Mouse (Mus musculus) stomach, embryonic 16.5 days (tissue): Measurements from ENCODE around the gene Dek. TPM values are rescaled to one million over a fixed set of nuclear protein-coding genes. Genes with fewer than 3 reads are reported as not detected.

Source experiments
- ATAC-seq: fragments of 200-750 bp; cut with Nextera tagmentation; 2 replicates; pipeline ENCODE4 v1.8.0; 2017; ENCODE audit warnings: moderate number of reproducible peaks, moderate TSS enrichment; ENCODE audit not compliant: insufficient read depth, low FRiP score
- H3K27ac ChIP-seq: fragments of 300-500 bp; sonication (generic); 2 replicates; pipeline ENCODE4 v1.5.1; 2014; ENCODE audit warnings: low read length
- H3K27me3 ChIP-seq: fragments of 300-500 bp; sonication (generic); 2 replicates; pipeline ENCODE4 v1.6.1; 2014; ENCODE audit warnings: low read length, control low read depth, mixed read lengths; ENCODE audit not compliant: control insufficient read depth, insufficient read depth
- H3K36me3 ChIP-seq: fragments of 300-500 bp; sonication (generic); 2 replicates; pipeline ENCODE4 v1.6.1; 2014; ENCODE audit warnings: low read length; ENCODE audit not compliant: control insufficient read depth, insufficient read depth
- H3K4me1 ChIP-seq: fragments of 300-500 bp; sonication (generic); 2 replicates; pipeline ENCODE4 v1.6.1; 2014; ENCODE audit warnings: low read length, control low read depth, mixed read lengths; ENCODE audit not compliant: control insufficient read depth, insufficient read depth
- H3K4me2 ChIP-seq: fragments of 300-500 bp; sonication (generic); 2 replicates; pipeline ENCODE4 v1.6.1; 2014; ENCODE audit warnings: low read depth, low read length, mixed read lengths
- H3K4me3 ChIP-seq: fragments of 300-500 bp; sonication (generic); replicated peaks from 2 replicates; pipeline ENCODE4 v1.5.1; 2014; ENCODE audit warnings: mild to moderate bottlenecking, low read length
- H3K9ac ChIP-seq: fragments of 300-500 bp; sonication (generic); 2 replicates; pipeline ENCODE4 v1.6.1; 2014; ENCODE audit warnings: low read length
- H3K9me3 ChIP-seq: fragments of 300-500 bp; sonication (generic); replicated peaks from 2 replicates; pipeline ENCODE4 v1.6.1; 2016; ENCODE audit warnings: low read length, control low read depth; ENCODE audit not compliant: control insufficient read depth
- whole genome bisulfite sequencing: fragments of 180-500 bp; shearing (Covaris S2); extraction: QIAGEN DNeasy Blood & Tissue Kit; methylation state at CpG from one replicate; pipeline ENCODE4 v1.1.7; 2014; 5-methylcytosine and 5-hydroxymethylcytosine counted together
- polyA plus RNA-seq: library from polyadenylated mRNA; unstranded; fragments of >200 nt; fragmentation: Nextera tagmentation; extraction: Ambion mirVana; gene quantifications from 2 replicates; pipeline ENCODE4 v1.2.1, GENCODE M21; 2015

Dek gene
- polyA plus RNA-seq, 1 experiment from 2014 or later: 199 TPM

DNA sequence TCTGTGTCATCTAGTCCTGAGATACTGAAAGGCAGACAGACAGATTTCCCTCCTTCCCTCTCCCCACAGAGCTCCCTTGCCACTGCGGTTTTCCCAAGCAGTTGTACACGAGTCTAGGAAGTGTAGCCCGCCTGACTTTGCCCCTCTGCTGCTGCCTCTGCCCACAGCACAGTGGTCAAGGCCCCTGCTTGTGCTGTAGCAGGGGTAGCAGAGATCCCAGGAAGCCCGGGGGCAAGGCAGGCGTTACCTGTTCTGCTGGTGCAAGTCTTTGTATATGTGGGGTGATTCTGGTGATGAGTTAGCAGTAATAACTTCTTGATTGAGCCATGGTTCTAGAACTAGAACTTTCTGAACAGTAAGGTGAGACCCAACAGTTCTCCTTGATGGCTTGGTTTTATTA lies 29.8 kb downstream of the Dek start:
- Histone ChIP-seq H3K9ac (no peak overlapping the region), H3K36me3 (peaks cover 14% of the 10 kb centered on the region; the same call in 1 of the 2 replicates), H3K4me2 (no peak overlapping the region), H3K4me1 (no peaks in the 10 kb centered on the region), H3K27ac (no peak overlapping the region), H3K4me3 (no peak overlapping the region), H3K9me3 (no peaks in the 10 kb centered on the region), H3K27me3 (no peaks in the 10 kb centered on the region)
- ATAC-seq: no peak
- WGBS: 84% methylated on average over 5 of the region's 5 CpGs

- 93% methylated on average over 5 of the region's 5 CpGs for WGBS
- no peak for ATAC-seq
Measured at GRCm38 (mm10) chr13:47072484-47072883, 33.5 kb downstream of the Dek start.

GRCm38 (mm10) chr13:47071871-47072270 lies 34.1 kb downstream of the Dek start:
- H3K4me3 ChIP-seq: no peak overlapping the region
- H3K9me3 ChIP-seq: no peaks in the 10 kb centered on the region
- WGBS: 94% methylated on average over 13 of the region's 13 CpGs
- H3K4me1 ChIP-seq: no peaks in the 10 kb centered on the region
- H3K9ac ChIP-seq: no peak overlapping the region
- ATAC-seq: no peak
- no peak overlapping the region for H3K27ac ChIP-seq
- H3K27me3 ChIP-seq: no peaks in the 10 kb centered on the region
- H3K4me2 ChIP-seq: no peak overlapping the region
- H3K36me3 ChIP-seq: peaks cover 9% of the 10 kb centered on the region; the same call in 1 of the 2 replicates

More at GRCm38 (mm10) chr13:47072484-47072883, 33.5 kb downstream of the Dek start:
- no peaks in the 10 kb centered on the region for H3K27me3 ChIP-seq
- H3K27ac ChIP-seq: no peak overlapping the region
- no peaks in the 10 kb centered on the region for H3K4me1 ChIP-seq
- no peak overlapping the region for H3K4me2 ChIP-seq
- no peaks in the 10 kb centered on the region for H3K9me3 ChIP-seq
- peaks cover 9% of the 10 kb centered on the region; the same call in 1 of the 2 replicates for H3K36me3 ChIP-seq
- no peak overlapping the region for H3K4me3 ChIP-seq
- H3K9ac ChIP-seq: no peak overlapping the region

- 69% methylated on average over 15 of the region's 15 CpGs for WGBS
- no peaks in the 10 kb centered on the region for H3K27me3 ChIP-seq
- H3K9me3 ChIP-seq: no peaks in the 10 kb centered on the region
- no peak overlapping the region for H3K9ac ChIP-seq
- H3K4me2 ChIP-seq: no peak overlapping the region
- no peak overlapping the region for H3K4me3 ChIP-seq
- ATAC-seq: no peak
- no peak overlapping the region for H3K27ac ChIP-seq
- H3K36me3 ChIP-seq: peaks cover 9% of the 10 kb centered on the region; the same call in 1 of the 2 replicates
- no peaks in the 10 kb centered on the region for H3K4me1 ChIP-seq
Measured at GRCm38 (mm10) chr13:47070329-47071080, 35.5 kb downstream of the Dek start.

DNA sequence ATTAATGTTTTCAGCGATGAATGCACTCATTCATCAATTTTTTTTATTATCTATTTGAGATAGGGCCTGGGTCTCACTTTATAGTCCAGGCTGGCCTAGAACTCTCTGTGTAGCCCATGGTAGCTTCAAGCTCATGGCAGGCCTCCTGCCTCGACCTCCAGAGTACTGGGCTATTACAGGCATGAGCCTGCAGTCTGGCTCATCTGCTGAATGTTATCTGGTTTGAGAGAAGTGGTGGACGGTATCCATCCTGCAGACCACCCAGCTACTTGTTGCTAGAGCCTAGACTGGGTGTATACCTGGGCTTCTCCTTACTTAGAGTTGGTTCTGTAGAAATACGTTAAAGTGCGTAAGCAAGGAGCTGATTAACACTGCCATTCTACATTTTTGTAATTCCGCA lies 39.0 kb downstream of the Dek start:
- no peaks in the 10 kb centered on the region for H3K36me3 ChIP-seq
- H3K27me3 ChIP-seq: no peaks in the 10 kb centered on the region
- no peak overlapping the region for H3K27ac ChIP-seq
- ATAC-seq: no peak
- H3K9me3 ChIP-seq: no peaks in the 10 kb centered on the region
- H3K4me1 ChIP-seq: no peaks in the 10 kb centered on the region
- no peak overlapping the region for H3K4me3 ChIP-seq
- WGBS: 84% methylated on average over 6 of the region's 6 CpGs
- no peak overlapping the region for H3K9ac ChIP-seq
- no peak overlapping the region for H3K4me2 ChIP-seq

- H3K27ac ChIP-seq: peak overlapping the region; percentile 48
- H3K27me3 ChIP-seq: no peaks in the 10 kb centered on the region
- H3K9me3 ChIP-seq: no peaks in the 10 kb centered on the region
- no peaks in the 10 kb centered on the region for H3K4me1 ChIP-seq
- no peak overlapping the region for H3K9ac ChIP-seq
- no peak overlapping the region for H3K4me2 ChIP-seq
- no peak for ATAC-seq
- H3K36me3 ChIP-seq: no peaks in the 10 kb centered on the region
- no peak overlapping the region for H3K4me3 ChIP-seq
- WGBS: 92% methylated on average over 10 of the region's 10 CpGs
Measured at GRCm38 (mm10) chr13:47066516-47066915, 39.5 kb downstream of the Dek start.

DNA sequence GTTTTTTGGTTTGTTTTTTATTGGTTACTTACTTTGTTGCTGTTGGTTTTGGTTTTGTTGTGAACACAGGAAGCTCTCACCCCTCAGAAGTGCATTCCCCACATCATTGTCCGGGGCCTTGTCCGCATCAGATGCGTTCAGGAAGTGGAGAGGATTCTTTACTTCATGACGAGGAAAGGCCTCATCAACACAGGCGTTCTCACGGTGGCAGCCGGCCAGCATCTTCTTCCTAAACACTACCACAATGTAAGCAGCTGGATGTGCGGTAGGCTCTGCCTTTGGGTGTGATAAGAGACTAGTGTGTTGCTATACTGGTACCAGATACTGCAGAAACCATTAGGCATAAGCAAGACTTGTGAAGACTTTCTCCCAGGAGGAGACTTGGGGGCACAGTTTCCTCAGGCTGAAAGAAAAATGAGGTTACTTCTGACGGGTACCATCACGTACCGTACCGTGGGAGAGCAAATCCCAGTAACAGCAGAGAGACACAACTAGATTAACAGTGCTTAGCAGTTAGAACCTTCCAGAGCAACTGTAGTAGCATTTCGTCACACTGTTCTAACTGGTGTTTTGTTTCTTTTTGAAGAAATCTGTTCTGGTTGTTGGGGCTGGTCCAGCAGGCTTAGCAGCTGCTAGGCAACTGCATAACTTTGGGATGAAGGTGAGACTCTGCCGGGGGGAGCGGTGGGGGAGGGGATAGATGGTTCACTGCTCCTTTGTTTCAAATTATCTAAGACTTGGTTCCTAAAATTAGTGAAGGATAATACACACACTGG lies 41.8 kb downstream of the Dek start:
- H3K9ac ChIP-seq: no peak overlapping the region
- H3K4me2 ChIP-seq: no peak overlapping the region
- no peaks in the 10 kb centered on the region for H3K27me3 ChIP-seq
- 0 out of 2 replicates have a peak overlapping the region, but pooled peaks have one; percentile 12 for H3K27ac ChIP-seq
- no peak overlapping the region for H3K4me3 ChIP-seq
- H3K4me1 ChIP-seq: no peaks in the 10 kb centered on the region
- no peaks in the 10 kb centered on the region for H3K36me3 ChIP-seq
- 67% methylated on average over 15 of the region's 15 CpGs for WGBS
- no peak for ATAC-seq
- H3K9me3 ChIP-seq: no peaks in the 10 kb centered on the region

DNA sequence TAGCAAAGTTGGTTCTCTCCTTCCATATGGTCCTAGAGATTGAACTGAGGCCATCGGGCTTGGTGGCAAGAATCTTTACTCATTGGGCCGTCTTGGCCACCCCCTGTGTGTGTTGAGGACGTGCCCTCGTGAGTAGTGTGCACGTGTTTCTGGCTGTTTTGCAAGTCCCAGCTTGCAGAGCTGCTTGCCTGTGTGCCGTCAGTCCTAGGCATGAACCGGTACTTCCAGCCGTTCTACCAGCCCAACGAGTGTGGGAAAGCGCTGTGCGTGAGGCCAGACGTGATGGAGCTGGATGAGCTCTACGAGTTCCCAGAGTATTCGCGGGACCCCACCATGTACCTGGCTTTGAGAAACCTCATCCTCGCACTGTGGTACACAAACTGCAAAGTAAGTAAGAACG lies 43.2 kb downstream of the Dek start:
- H3K4me2 ChIP-seq: no peak overlapping the region
- H3K27ac ChIP-seq: no peak overlapping the region
- WGBS: 86% methylated on average over 17 of the region's 17 CpGs
- H3K9ac ChIP-seq: no peak overlapping the region
- no peaks in the 10 kb centered on the region for H3K27me3 ChIP-seq
- H3K36me3 ChIP-seq: peaks cover 4% of the 10 kb centered on the region; the same call in 1 of the 2 replicates
- ATAC-seq: no peak
- H3K9me3 ChIP-seq: no peaks in the 10 kb centered on the region
- H3K4me1 ChIP-seq: no peaks in the 10 kb centered on the region
- no peak overlapping the region for H3K4me3 ChIP-seq

GRCm38 (mm10) chr13:47056781-47057180 lies 49.2 kb downstream of the Dek start:
- no peak overlapping the region for H3K4me2 ChIP-seq
- no peaks in the 10 kb centered on the region for H3K9me3 ChIP-seq
- no peak for ATAC-seq
- no peak overlapping the region for H3K4me3 ChIP-seq
- no peak overlapping the region for H3K27ac ChIP-seq
- no peaks in the 10 kb centered on the region for H3K4me1 ChIP-seq
- no peak overlapping the region for H3K9ac ChIP-seq
- H3K27me3 ChIP-seq: no peaks in the 10 kb centered on the region
- peaks cover 4% of the 10 kb centered on the region; the same call in 1 of the 2 replicates for H3K36me3 ChIP-seq
- WGBS: 89% methylated on average over 5 of the region's 5 CpGs
